Mouse (Mus musculus) urinary bladder, postnatal 10 days (tissue): ENCODE results near the gene Fev.

Source experiments
- DNase-seq: peaks from one replicate; pipeline ENCODE4 v3.0.0; 2022; ENCODE audit warnings: low spot score

Gene Fev

GRCm38 (mm10) chr1:74880785-74881360, 4.3 kb downstream of the Fev start:
- DNase-seq, result no peak

GRCm38 (mm10) chr1:74877199-74877598, 8.0 kb downstream of the Fev start:
- no peak for DNase-seq

- no peak for DNase-seq
These were observed 13.0 kb downstream of the Fev start for GRCm38 (mm10) chr1:74872218-74872617.

- DNase-seq, result no peak
These were observed 23.4 kb downstream of the Fev start for GRCm38 (mm10) chr1:74861783-74862182.

GRCm38 (mm10) chr1:74859223-74859984, 25.8 kb downstream of the Fev start:
- DNase-seq, result no peak

GRCm38 (mm10) chr1:74858805-74859204, 26.4 kb downstream of the Fev start:
- no peak for DNase-seq

GRCm38 (mm10) chr1:74858171-74858719, 27.0 kb downstream of the Fev start:
- no peak for DNase-seq

- DNase-seq, result no peak
These were observed 27.5 kb downstream of the Fev start for GRCm38 (mm10) chr1:74857677-74858076.

GRCm38 (mm10) chr1:74857201-74857600, 28.0 kb downstream of the Fev start:
- no peak for DNase-seq

GRCm38 (mm10) chr1:74856791-74857190, 28.4 kb downstream of the Fev start:
- no peak for DNase-seq

- DNase-seq, result no peak
These were observed 28.8 kb downstream of the Fev start for GRCm38 (mm10) chr1:74856439-74856720.

- no peak for DNase-seq
These were observed 29.4 kb downstream of the Fev start for GRCm38 (mm10) chr1:74855651-74856438.

- DNase-seq, result no peak
These were observed 30.1 kb downstream of the Fev start for GRCm38 (mm10) chr1:74855156-74855555.

GRCm38 (mm10) chr1:74854306-74855056, 30.7 kb downstream of the Fev start, which contains the start of gene Cdk5r2:
TSS of gene Cdk5r2 (plus strand) at chr1:74854934.
- peak; percentile 20 for DNase-seq

GRCm38 (mm10) chr1:74851001-74851775, 34.0 kb downstream of the Fev start:
- no peak for DNase-seq

- no peak for DNase-seq
These were observed 35.0 kb downstream of the Fev start for GRCm38 (mm10) chr1:74850251-74850650.

- no peak for DNase-seq
These were observed 36.3 kb downstream of the Fev start for GRCm38 (mm10) chr1:74848946-74849345.

- no peak for DNase-seq
These were observed 38.9 kb downstream of the Fev start for GRCm38 (mm10) chr1:74846341-74846740.

GRCm38 (mm10) chr1:74843090-74843489, 42.1 kb downstream of the Fev start:
- DNase-seq, result no peak

GRCm38 (mm10) chr1:74833255-74833654, 52.0 kb downstream of the Fev start:
- no peak for DNase-seq
